Mouse (Mus musculus): ENCODE measurements around the gene Enc1. TPM values are rescaled to one million over a fixed set of nuclear protein-coding genes. Genes with fewer than 3 reads are reported as not detected.

Gene Enc1
- polyA plus RNA-seq, 1 experiment from 2014 or later = 5.7 TPM

DNA sequence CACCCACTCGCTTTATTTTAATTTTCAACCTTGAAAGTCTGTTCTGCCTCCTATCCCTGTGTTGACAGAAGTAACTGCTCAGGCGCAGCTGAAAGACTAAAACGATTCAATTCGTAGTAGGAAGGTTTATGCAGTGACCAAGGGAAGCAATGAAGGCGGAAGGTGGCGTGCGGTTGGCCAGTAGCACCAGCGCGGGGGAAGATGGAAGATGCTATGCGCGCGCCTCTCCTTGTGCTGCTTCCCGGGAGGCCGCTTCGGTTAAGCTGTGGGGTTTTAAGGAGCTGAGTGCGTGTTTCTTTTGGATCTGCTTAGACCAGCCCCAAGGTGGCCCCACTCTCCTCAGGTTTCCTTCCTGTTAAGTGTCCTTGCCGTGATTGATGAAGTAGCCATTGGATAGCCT, 15.8 kb upstream of the Enc1 start:
- 66% methylated on average over 17 of the region's 17 CpGs for WGBS
- Histone ChIP-seq H3K4me2 (no peak overlapping the region; the same call in 1 of the 2 replicates), H3K9me3 (replicated peaks) (peaks cover 7% of the 10 kb centered on the region; the same call in 1 of the 2 replicates), H3K4me1 (replicated peaks) (peaks cover 9% of the 10 kb centered on the region; the same call in 1 of the 2 replicates), H3K9ac (0 out of 2 replicates have a peak overlapping the region, but pooled peaks have one; percentile 18), H3K4me3 (no peak overlapping the region), H3K27ac (ENCODE audit: poor library complexity, severe bottlenecking) (no peak overlapping the region), H3K36me3 (no peaks in the 10 kb centered on the region), H3K27me3 (replicated peaks) (no peaks in the 10 kb centered on the region)
- ATAC-seq (ENCODE audit: insufficient number of reproducible peaks, low FRiP score) = no peak

- no peak overlapping the region for H3K9ac ChIP-seq
- ATAC-seq (ENCODE audit: insufficient number of reproducible peaks, low FRiP score) = no peak
- H3K9me3 ChIP-seq (replicated peaks) = peaks cover 7% of the 10 kb centered on the region; the same call in 1 of the 2 replicates
- no peak overlapping the region for H3K4me2 ChIP-seq
- H3K36me3 ChIP-seq = no peaks in the 10 kb centered on the region
- no peak overlapping the region for H3K27ac ChIP-seq (ENCODE audit: poor library complexity, severe bottlenecking)
- H3K27me3 ChIP-seq (replicated peaks) = no peaks in the 10 kb centered on the region
- H3K4me1 ChIP-seq (replicated peaks) = peaks cover 9% of the 10 kb centered on the region; the same call in 1 of the 2 replicates
- 87% methylated on average over 3 of the region's 3 CpGs for WGBS
- no peak overlapping the region for H3K4me3 ChIP-seq
Observed at GRCm38 (mm10) chr13:97227795-97228194, 13.1 kb upstream of the Enc1 start.

DNA sequence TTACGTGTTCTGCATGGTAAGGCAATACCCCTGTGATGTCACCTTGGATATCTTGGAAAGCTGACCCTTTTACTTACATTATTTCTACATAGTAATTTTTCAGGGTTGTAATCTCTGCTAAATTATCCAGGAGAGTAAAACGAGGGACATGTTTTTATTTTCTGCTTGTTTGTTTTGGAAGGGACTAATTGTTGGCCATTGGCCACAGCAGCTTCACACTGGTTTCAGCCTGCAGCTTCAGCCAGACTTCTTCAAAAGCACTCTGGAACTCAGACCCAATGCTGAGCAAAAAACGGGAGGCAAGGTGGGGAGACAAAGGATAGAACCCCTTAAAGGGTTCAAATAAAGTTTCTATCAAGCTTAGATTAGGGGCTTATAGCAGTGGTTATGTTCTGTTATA, 10.8 kb upstream of the Enc1 start:
- Histone ChIP-seq H3K9ac (no peak overlapping the region), H3K4me2 (no peak overlapping the region), H3K27ac (ENCODE audit: poor library complexity, severe bottlenecking) (no peak overlapping the region), H3K27me3 (replicated peaks) (no peaks in the 10 kb centered on the region), H3K36me3 (no peaks in the 10 kb centered on the region), H3K9me3 (replicated peaks) (peaks cover 7% of the 10 kb centered on the region; the same call in 1 of the 2 replicates), H3K4me3 (no peak overlapping the region), H3K4me1 (replicated peaks) (peaks cover 3% of the 10 kb centered on the region; the same call in 1 of the 2 replicates)
- ATAC-seq (ENCODE audit: insufficient number of reproducible peaks, low FRiP score) = no peak
- 73% methylated on average over 3 of the region's 3 CpGs for WGBS

DNA sequence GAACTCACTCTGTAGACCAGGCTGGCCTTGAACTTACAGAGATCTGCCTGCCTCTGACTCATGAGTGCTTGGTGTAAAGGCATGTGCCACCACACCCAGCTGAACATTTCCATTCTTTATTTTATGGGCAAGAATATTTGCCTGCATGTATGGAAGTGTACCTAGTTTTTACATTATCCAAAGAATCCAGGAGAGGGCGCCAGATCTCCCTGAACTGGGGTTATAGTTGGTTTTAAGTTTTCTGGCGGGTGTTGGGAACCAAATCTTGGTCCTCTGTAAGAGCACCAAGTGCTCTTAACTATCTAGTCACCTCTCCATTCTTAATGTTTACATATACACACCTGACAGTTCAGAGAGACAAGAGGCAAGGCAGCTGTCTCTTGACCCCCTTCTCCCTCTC, 7.8 kb upstream of the Enc1 start:
- Histone ChIP-seq H3K27me3 (replicated peaks) (no peaks in the 10 kb centered on the region), H3K4me2 (no peak overlapping the region), H3K4me3 (no peak overlapping the region), H3K4me1 (replicated peaks) (no peaks in the 10 kb centered on the region), H3K9me3 (replicated peaks) (no peaks in the 10 kb centered on the region), H3K9ac (no peak overlapping the region), H3K36me3 (no peaks in the 10 kb centered on the region), H3K27ac (ENCODE audit: poor library complexity, severe bottlenecking) (no peak overlapping the region)
- ATAC-seq (ENCODE audit: insufficient number of reproducible peaks, low FRiP score) = no peak
- 76% methylated on average over 2 of the region's 2 CpGs for WGBS

DNA sequence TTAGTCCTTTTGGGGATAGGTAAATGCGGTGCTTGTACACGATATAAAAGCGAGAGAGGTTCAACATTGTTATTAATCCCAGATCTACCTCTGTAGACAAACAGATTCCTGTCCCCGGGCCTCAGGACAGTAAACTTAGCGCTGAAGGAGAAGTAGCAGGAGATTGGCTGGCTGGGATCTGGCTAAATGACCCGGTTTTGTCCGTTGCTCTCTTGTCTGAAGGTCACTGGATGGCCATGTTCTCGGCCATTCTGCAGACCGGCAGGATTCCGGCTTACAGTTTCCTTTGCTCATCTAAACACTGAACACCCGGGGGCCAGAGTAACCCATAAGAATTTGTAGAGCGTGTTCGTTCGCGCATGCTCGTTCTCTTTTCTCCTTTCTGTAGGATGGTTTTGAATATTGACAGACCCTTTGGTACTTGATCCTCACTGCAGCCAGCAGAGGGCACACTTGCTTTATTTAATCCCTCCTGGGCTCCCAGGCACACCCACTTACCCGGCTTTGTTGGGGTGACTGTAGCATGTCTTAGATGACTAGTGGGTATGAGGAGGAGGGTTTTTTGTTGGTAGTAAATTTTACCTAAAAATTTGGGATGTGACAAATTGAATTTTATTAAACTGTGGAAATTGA, 6.0 kb upstream of the Enc1 start:
- H3K9me3 ChIP-seq (replicated peaks) = no peaks in the 10 kb centered on the region
- peak overlapping the region; percentile 38 for H3K4me3 ChIP-seq
- peaks cover 9% of the 10 kb centered on the region; the same call in 1 of the 2 replicates for H3K4me1 ChIP-seq (replicated peaks)
- no peak overlapping the region for H3K27ac ChIP-seq (ENCODE audit: poor library complexity, severe bottlenecking)
- H3K36me3 ChIP-seq = no peaks in the 10 kb centered on the region
- H3K9ac ChIP-seq = no peak overlapping the region
- H3K4me2 ChIP-seq = peak overlapping the region; percentile 66
- no peaks in the 10 kb centered on the region for H3K27me3 ChIP-seq (replicated peaks)
- 18% methylated on average over 17 of the region's 17 CpGs for WGBS
- no peak for ATAC-seq (ENCODE audit: insufficient number of reproducible peaks, low FRiP score)

DNA sequence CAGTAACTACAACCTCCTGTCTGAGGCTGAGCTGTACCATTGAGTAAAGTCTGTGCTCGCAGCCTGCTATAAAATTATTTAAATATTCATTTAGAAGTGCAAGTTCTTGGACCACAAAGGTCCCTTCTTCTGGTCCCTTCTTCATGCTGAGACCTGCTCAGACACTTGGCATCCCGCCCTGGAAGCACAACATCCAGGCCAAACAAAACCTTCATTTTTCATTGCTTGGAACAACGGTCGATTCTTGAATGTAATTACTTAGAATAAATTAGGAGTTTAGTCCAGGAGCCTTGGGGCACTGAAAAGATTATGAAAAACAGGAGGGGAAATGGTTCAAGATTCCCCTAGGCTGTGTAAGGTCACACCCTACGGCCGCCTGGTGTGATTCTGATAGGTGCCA, 5.0 kb upstream of the Enc1 start:
- no peak overlapping the region for H3K9ac ChIP-seq
- H3K4me2 ChIP-seq = no peak overlapping the region
- ATAC-seq (ENCODE audit: insufficient number of reproducible peaks, low FRiP score) = no peak
- H3K36me3 ChIP-seq = no peaks in the 10 kb centered on the region
- H3K27me3 ChIP-seq (replicated peaks) = no peaks in the 10 kb centered on the region
- WGBS = 78% methylated on average over 6 of the region's 6 CpGs
- peaks cover 14% of the 10 kb centered on the region; the same call in 1 of the 2 replicates for H3K4me1 ChIP-seq (replicated peaks)
- no peak overlapping the region for H3K27ac ChIP-seq (ENCODE audit: poor library complexity, severe bottlenecking)
- H3K9me3 ChIP-seq (replicated peaks) = no peaks in the 10 kb centered on the region
- H3K4me3 ChIP-seq = no peak overlapping the region

DNA sequence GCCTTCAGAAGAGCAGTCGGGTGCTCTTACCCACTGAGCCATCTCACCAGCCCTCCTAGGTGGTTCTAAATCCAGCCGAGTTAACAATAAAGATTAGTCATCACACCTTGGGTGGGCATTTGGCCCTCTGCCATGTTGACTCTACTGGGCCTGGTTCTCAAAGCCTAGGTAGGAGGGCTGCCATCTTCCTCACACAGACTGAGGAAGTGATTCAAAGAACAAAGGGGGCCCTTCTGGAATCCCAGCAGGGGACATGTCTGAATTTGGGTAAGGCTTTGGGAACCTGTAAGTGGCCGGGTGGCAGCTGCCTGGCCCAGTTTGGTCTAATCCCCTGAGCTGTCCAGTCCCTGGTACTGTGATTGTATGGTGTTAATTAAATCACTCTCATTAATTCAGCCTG, 3.2 kb upstream of the Enc1 start:
- Histone ChIP-seq H3K27me3 (replicated peaks) (no peaks in the 10 kb centered on the region), H3K36me3 (no peaks in the 10 kb centered on the region), H3K9me3 (replicated peaks) (no peaks in the 10 kb centered on the region), H3K9ac (no peak overlapping the region), H3K4me2 (no peak overlapping the region), H3K4me3 (no peak overlapping the region), H3K4me1 (replicated peaks) (peaks cover 18% of the 10 kb centered on the region), H3K27ac (ENCODE audit: poor library complexity, severe bottlenecking) (no peak overlapping the region; the same call in 1 of the 2 replicates)
- ATAC-seq (ENCODE audit: insufficient number of reproducible peaks, low FRiP score) = no peak
- 58% methylated on average over 3 of the region's 3 CpGs for WGBS

GRCm38 (mm10) chr13:97238181-97238981, 2.5 kb upstream of the Enc1 start:
- no peak overlapping the region for H3K4me2 ChIP-seq
- no peak for ATAC-seq (ENCODE audit: insufficient number of reproducible peaks, low FRiP score)
- H3K9ac ChIP-seq = no peak overlapping the region

DNA sequence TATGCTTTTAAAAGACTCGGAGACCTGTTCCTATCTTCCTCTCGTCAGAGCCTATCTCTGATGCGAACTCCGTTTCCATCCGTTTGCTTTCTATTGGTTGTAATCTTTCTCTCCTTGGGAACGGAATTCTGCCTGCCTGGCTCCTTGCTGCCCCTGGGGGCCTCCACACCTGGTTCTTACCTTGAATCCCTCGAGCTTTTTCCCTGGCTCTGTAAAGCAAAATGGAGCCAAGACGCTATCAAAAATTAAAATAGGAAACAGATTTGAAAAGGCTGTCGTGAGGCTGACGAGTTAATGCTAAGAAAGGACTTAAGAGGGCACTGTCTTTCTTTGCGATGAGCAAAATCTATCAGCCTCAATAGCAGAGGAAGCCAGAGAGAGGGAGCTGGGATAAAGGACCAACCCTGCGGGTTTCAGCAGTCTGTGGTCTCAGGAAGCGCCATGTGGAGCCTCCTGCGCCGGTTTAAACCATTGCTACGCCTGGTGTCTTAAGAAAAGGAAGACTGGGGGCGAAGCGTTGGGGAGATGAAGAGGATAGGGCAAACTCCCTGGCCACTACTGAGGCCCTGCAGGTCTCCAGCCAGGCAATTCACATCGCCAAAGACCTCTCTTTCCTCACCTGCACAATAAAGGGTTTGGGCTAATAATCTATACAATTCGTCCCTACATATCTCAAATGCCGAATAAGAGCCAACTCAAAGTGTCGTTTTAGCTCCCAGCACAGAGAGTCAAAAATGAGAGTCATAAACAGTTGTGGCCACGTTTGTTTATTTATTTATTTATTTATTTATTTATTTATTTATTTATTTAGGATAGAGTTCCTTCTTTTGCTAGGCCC, 1.3 kb upstream of the Enc1 start:
- Histone ChIP-seq H3K27me3 (replicated peaks) (no peaks in the 10 kb centered on the region), H3K36me3 (no peaks in the 10 kb centered on the region), H3K4me2 (peak overlapping the region; percentile 95), H3K4me1 (replicated peaks) (peaks cover 37% of the 10 kb centered on the region), H3K9ac (0 out of 2 replicates have a peak overlapping the region, but pooled peaks have one; percentile 19), H3K4me3 (peak overlapping the region; percentile 59), H3K9me3 (replicated peaks) (no peaks in the 10 kb centered on the region), H3K27ac (ENCODE audit: poor library complexity, severe bottlenecking) (peak overlapping the region; percentile 53)
- 4% methylated on average over 23 of the region's 23 CpGs for WGBS
- ATAC-seq (ENCODE audit: insufficient number of reproducible peaks, low FRiP score) = no peak

More at GRCm38 (mm10) chr13:97238181-97238981, 2.5 kb upstream of the Enc1 start:
- peaks cover 25% of the 10 kb centered on the region for H3K4me1 ChIP-seq (replicated peaks)
- H3K9me3 ChIP-seq (replicated peaks) = no peaks in the 10 kb centered on the region
- WGBS = 45% methylated on average over 16 of the region's 16 CpGs
- H3K27ac ChIP-seq (ENCODE audit: poor library complexity, severe bottlenecking) = peak overlapping the region; percentile 53; the same call in 1 of the 2 replicates
- H3K36me3 ChIP-seq = no peaks in the 10 kb centered on the region
- no peak overlapping the region for H3K4me3 ChIP-seq
- H3K27me3 ChIP-seq (replicated peaks) = no peaks in the 10 kb centered on the region

GRCm38 (mm10) chr13:97240279-97240964, 483 bp upstream of the Enc1 start:
- Histone ChIP-seq H3K9me3 (replicated peaks) (no peaks in the 10 kb centered on the region), H3K4me1 (replicated peaks) (peaks cover 45% of the 10 kb centered on the region), H3K4me2 (peak overlapping the region; percentile 95), H3K27ac (ENCODE audit: poor library complexity, severe bottlenecking) (peak overlapping the region; percentile 94), H3K9ac (peak overlapping the region; percentile 95), H3K27me3 (replicated peaks) (no peaks in the 10 kb centered on the region), H3K36me3 (peaks cover 6% of the 10 kb centered on the region), H3K4me3 (peak overlapping the region; percentile 59)
- peak; percentile 60 for ATAC-seq (ENCODE audit: insufficient number of reproducible peaks, low FRiP score)
- under 1% methylated on average over 34 of the region's 36 CpGs for WGBS

All from heart, embryonic 12.5 days (tissue).